Mouse (Mus musculus): Measurements from ENCODE around the gene Fars2. TPM values are rescaled to one million over a fixed set of nuclear protein-coding genes. Genes with fewer than 3 reads are reported as not detected.

The Fars2 gene
- polyA plus RNA-seq, 1 experiment from 2014 or later, result 31.7 TPM

- Histone ChIP-seq H3K4me2 (ENCODE audit: low read depth, low read length, severe bottlenecking) (no peak overlapping the region), H3K27me3 (ENCODE audit: control insufficient read depth, insufficient read depth, low read length) (no peaks in the 10 kb centered on the region), H3K36me3 (ENCODE audit: control insufficient read depth, insufficient read depth, low read length) (no peaks in the 10 kb centered on the region), H3K9ac (ENCODE audit: low read length) (no peak overlapping the region), H3K4me3 (ENCODE audit: low read depth, low read length) (no peak overlapping the region), H3K4me1 (replicated peaks; ENCODE audit: control insufficient read depth, insufficient read depth, low read length) (no peaks in the 10 kb centered on the region), H3K9me3 (ENCODE audit: control insufficient read depth, low read length) (no peaks in the 10 kb centered on the region), H3K27ac (ENCODE audit: low read depth, low read length) (no peak overlapping the region)
- DNase-seq (ENCODE audit: low spot score) (no peak), ATAC-seq (replicated peaks; ENCODE audit: low FRiP score) (no peak)
- 44% methylated on average over 2 of the region's 2 CpGs for WGBS
Observed at GRCm38 (mm10) chr13:36766801-36767200, 649.6 kb downstream of the Fars2 start.

Other genes starting within 250 kb of the Fars2 start
- 19.8 and 21.7 TPM in 2 replicates for gene Rpp40, start 211.1 kb upstream of the Fars2 start, polyA plus RNA-seq (2014; fragmentation: Nextera tagmentation; extraction: Ambion mirVana)
- gene Ppp1r3g, start 158.6 kb upstream of the Fars2 start, polyA plus RNA-seq (2014; fragmentation: Nextera tagmentation; extraction: Ambion mirVana), result 2.9 and 3.0 TPM in 2 replicates
- 23.2 and 25.8 TPM in 2 replicates for gene Lyrm4, start 114 bp downstream of the Fars2 start, polyA plus RNA-seq (2014; fragmentation: Nextera tagmentation; extraction: Ambion mirVana)